Mouse (Mus musculus): ENCODE results near the gene Nucks1. TPM values are rescaled to one million over a fixed set of nuclear protein-coding genes. Genes with fewer than 3 reads are reported as not detected.

Gene Nucks1
- polyA plus RNA-seq, 1 experiment = 51.4 TPM

- Histone ChIP-seq H3K4me1 (ENCODE audit: control insufficient read depth, insufficient read depth, low read length) (no peaks in the 10 kb centered on the region), H3K27ac (ENCODE audit: insufficient read depth, low read length) (no peak overlapping the region), H3K4me3 (ENCODE audit: insufficient read depth, low read length) (no peak overlapping the region)
- TF ChIP-seq CTCF (IDR thresholded peaks at IDR 0.05; ENCODE audit: extremely low read depth, insufficient read depth, low read length) (no peak), POLR2A (IDR thresholded peaks at IDR 0.05; ENCODE audit: extremely low read depth, insufficient read depth, low read length) (no peak)
Measured at GRCm38 (mm10) chr1:131970661-131971520, 60.6 kb downstream of the Nucks1 start.

- TF ChIP-seq CTCF (IDR thresholded peaks at IDR 0.05; ENCODE audit: extremely low read depth, insufficient read depth, low read length) (no peak), POLR2A (IDR thresholded peaks at IDR 0.05; ENCODE audit: extremely low read depth, insufficient read depth, low read length) (no peak)
- no peak overlapping the region for H3K27ac ChIP-seq (ENCODE audit: insufficient read depth, low read length)
- no peak overlapping the region for H3K4me3 ChIP-seq (ENCODE audit: insufficient read depth, low read length)
- H3K4me1 ChIP-seq (ENCODE audit: control insufficient read depth, insufficient read depth, low read length) = no peaks in the 10 kb centered on the region
Measured at GRCm38 (mm10) chr1:131971771-131972497, 61.6 kb downstream of the Nucks1 start.

DNA sequence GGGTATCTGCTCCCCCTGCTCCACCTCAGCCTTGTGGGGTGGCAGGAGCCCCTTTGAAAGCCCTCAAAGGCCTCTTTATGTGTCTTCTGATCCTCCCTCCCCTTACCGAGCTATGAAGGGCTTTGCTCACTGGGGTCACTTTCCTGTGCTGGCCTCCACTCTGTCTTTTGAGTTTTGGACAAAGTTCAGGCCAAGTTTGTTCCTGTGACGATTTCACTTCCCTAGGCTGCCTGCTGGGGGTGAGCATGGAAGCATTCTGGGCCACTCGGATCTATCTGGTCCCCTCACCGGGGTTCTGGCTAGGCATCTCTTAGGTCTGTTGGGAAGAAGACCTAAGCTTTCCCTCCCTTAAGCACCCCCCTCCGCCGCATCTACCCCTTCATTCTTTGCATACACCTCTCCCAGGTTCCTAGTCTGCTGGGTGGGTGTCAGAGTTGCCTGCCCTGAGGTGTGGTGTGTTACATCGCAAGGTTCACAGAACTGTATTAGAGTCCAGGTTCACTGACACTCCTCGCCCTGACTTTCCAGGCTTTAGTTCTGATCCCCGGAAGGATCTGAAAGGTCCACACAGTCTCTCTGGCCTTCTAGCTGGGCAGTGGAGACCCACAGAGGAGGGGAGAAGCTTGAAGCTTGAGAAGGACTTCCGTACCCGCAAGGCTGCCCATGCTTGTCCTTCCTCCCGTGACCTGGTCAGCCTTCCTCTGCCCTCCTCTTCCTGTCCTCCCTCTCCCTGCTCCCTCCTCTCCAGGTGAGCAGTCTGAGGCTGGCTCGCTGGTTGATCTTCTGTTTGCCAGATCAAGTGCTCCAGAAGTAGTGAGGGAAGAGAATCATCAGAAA lies 62.4 kb downstream of the Nucks1 start:
- H3K4me3 ChIP-seq (ENCODE audit: insufficient read depth, low read length) = no peak overlapping the region
- H3K27ac ChIP-seq (ENCODE audit: insufficient read depth, low read length) = no peak overlapping the region
- no peak for TF ChIP-seq POLR2A (IDR thresholded peaks at IDR 0.05; ENCODE audit: extremely low read depth, insufficient read depth, low read length)
- TF ChIP-seq CTCF (IDR thresholded peaks at IDR 0.05; ENCODE audit: extremely low read depth, insufficient read depth, low read length) = no peak
- H3K4me1 ChIP-seq (ENCODE audit: control insufficient read depth, insufficient read depth, low read length) = no peaks in the 10 kb centered on the region

GRCm38 (mm10) chr1:131973991-131974390 lies 63.7 kb downstream of the Nucks1 start:
- TF ChIP-seq CTCF (IDR thresholded peaks at IDR 0.05; ENCODE audit: extremely low read depth, insufficient read depth, low read length) = no peak
- no peak for TF ChIP-seq POLR2A (IDR thresholded peaks at IDR 0.05; ENCODE audit: extremely low read depth, insufficient read depth, low read length)
- Histone ChIP-seq H3K4me1 (ENCODE audit: control insufficient read depth, insufficient read depth, low read length) (no peaks in the 10 kb centered on the region), H3K27ac (ENCODE audit: insufficient read depth, low read length) (no peak overlapping the region), H3K4me3 (ENCODE audit: insufficient read depth, low read length) (no peak overlapping the region)

- Histone ChIP-seq H3K4me3 (ENCODE audit: insufficient read depth, low read length) (no peak overlapping the region), H3K27ac (ENCODE audit: insufficient read depth, low read length) (no peak overlapping the region), H3K4me1 (ENCODE audit: control insufficient read depth, insufficient read depth, low read length) (no peaks in the 10 kb centered on the region)
- TF ChIP-seq CTCF (IDR thresholded peaks at IDR 0.05; ENCODE audit: extremely low read depth, insufficient read depth, low read length) = no peak
- TF ChIP-seq POLR2A (IDR thresholded peaks at IDR 0.05; ENCODE audit: extremely low read depth, insufficient read depth, low read length) = no peak
Measured at GRCm38 (mm10) chr1:131976886-131977285, 66.6 kb downstream of the Nucks1 start.

DNA sequence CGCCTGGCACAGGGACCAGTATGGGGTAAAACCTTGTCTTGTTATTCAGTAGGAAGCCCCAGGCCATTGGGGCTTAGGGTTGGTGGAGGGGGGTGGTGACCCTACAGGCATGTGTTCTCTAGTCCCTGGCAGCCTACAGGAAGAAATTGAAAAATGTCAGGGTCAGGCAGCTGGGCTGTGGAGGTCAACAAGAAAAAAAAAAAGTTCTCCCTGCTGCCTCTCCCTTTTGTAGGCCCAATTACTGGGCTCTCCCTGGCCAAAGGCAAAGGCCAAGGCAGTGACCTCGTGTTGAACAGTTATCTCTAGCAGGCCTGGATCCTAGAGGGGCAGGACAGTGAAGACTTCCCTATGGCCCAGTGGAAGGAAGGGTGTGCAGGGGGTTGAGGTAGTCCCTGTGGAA lies 70.1 kb downstream of the Nucks1 start:
- Histone ChIP-seq H3K4me1 (ENCODE audit: control insufficient read depth, insufficient read depth, low read length) (no peaks in the 10 kb centered on the region), H3K4me3 (ENCODE audit: insufficient read depth, low read length) (no peak overlapping the region), H3K27ac (ENCODE audit: insufficient read depth, low read length) (no peak overlapping the region)
- TF ChIP-seq CTCF (IDR thresholded peaks at IDR 0.05; ENCODE audit: extremely low read depth, insufficient read depth, low read length) (no peak), POLR2A (IDR thresholded peaks at IDR 0.05; ENCODE audit: extremely low read depth, insufficient read depth, low read length) (no peak)

GRCm38 (mm10) chr1:131981378-131982013 lies 71.2 kb downstream of the Nucks1 start:
- no peak overlapping the region for H3K4me3 ChIP-seq (ENCODE audit: insufficient read depth, low read length)
- no peaks in the 10 kb centered on the region for H3K4me1 ChIP-seq (ENCODE audit: control insufficient read depth, insufficient read depth, low read length)
- H3K27ac ChIP-seq (ENCODE audit: insufficient read depth, low read length) = no peak overlapping the region
- TF ChIP-seq POLR2A (IDR thresholded peaks at IDR 0.05; ENCODE audit: extremely low read depth, insufficient read depth, low read length) = no peak
- TF ChIP-seq CTCF (IDR thresholded peaks at IDR 0.05; ENCODE audit: extremely low read depth, insufficient read depth, low read length) = peak; percentile 82

- H3K27ac ChIP-seq (ENCODE audit: insufficient read depth, low read length) = no peak overlapping the region
- no peaks in the 10 kb centered on the region for H3K4me1 ChIP-seq (ENCODE audit: control insufficient read depth, insufficient read depth, low read length)
- no peak overlapping the region for H3K4me3 ChIP-seq (ENCODE audit: insufficient read depth, low read length)
- TF ChIP-seq POLR2A (IDR thresholded peaks at IDR 0.05; ENCODE audit: extremely low read depth, insufficient read depth, low read length) (no peak), CTCF (IDR thresholded peaks at IDR 0.05; ENCODE audit: extremely low read depth, insufficient read depth, low read length) (peak; percentile 97)
Measured at GRCm38 (mm10) chr1:131982907-131983306, 72.6 kb downstream of the Nucks1 start.

- Histone ChIP-seq H3K4me3 (ENCODE audit: insufficient read depth, low read length) (no peak overlapping the region), H3K27ac (ENCODE audit: insufficient read depth, low read length) (no peak overlapping the region), H3K4me1 (ENCODE audit: control insufficient read depth, insufficient read depth, low read length) (no peaks in the 10 kb centered on the region)
- TF ChIP-seq POLR2A (IDR thresholded peaks at IDR 0.05; ENCODE audit: extremely low read depth, insufficient read depth, low read length) = no peak
- no peak for TF ChIP-seq CTCF (IDR thresholded peaks at IDR 0.05; ENCODE audit: extremely low read depth, insufficient read depth, low read length)
Measured at GRCm38 (mm10) chr1:131983806-131984205, 73.5 kb downstream of the Nucks1 start.

Other genes starting within 250 kb of the Nucks1 start
- gene Rab7b, start 221.8 kb upstream of the Nucks1 start, polyA plus RNA-seq (2012; rRNA removed) = 4.3 and 5.1 TPM in 2 replicates
- gene Slc26a9, start 166.5 kb upstream of the Nucks1 start, polyA plus RNA-seq (2012; rRNA removed) = 0.02 TPM in 1 of 2 replicates, not detected in the other
- gene Pm20d1, start 113.2 kb upstream of the Nucks1 start, polyA plus RNA-seq (2012; rRNA removed) = 1.4 and 2.1 TPM in 2 replicates
- gene Slc41a1, start 83.0 kb upstream of the Nucks1 start, polyA plus RNA-seq (2012; rRNA removed) = 35.8 and 40.6 TPM in 2 replicates
- gene Rab29, start 43.3 kb upstream of the Nucks1 start, polyA plus RNA-seq (2012; rRNA removed) = 9.3 and 10.2 TPM in 2 replicates
- 1.6 and 2.0 TPM in 2 replicates for gene Slc45a3, start 52.4 kb downstream of the Nucks1 start, polyA plus RNA-seq (2012; rRNA removed)
- 20.1 and 20.3 TPM in 2 replicates for gene Elk4, start 97.1 kb downstream of the Nucks1 start, polyA plus RNA-seq (2012; rRNA removed)
- 73.5 and 84.7 TPM in 2 replicates for gene Mfsd4a, start 157.5 kb downstream of the Nucks1 start, polyA plus RNA-seq (2012; rRNA removed)
- gene Cdk18, start 229.2 kb downstream of the Nucks1 start, polyA plus RNA-seq (2012; rRNA removed) = 24.9 and 30.0 TPM in 2 replicates